ENCODE assay signal across 18 mouse cellular contexts in genomic region chr1:62687511-62687910, GRCm38 (mm10). TPM values are rescaled to one million over a fixed set of nuclear protein-coding genes. Genes with fewer than 3 reads are reported as not detected.
A peak's percentile ranks its signal among the peaks of the same experiment; 100 is the strongest.
DNase-seq lines count a peak whose midpoint lies in the region; ATAC-seq lines count a peak whose summit lies in the region.
"Had no signal": no experiment of that assay in that cellular context is flagged by ENCODE, and none has a peak within 500 bp of the region (broad histone marks: within the 10 kb centered on the region; RNA-seq: fewer than 3 reads in every experiment).

No protein-coding gene starts in this region.

- H3K27ac ChIP-seq in kidney, embryonic 14.5 days (ENCODE audit: low read depth, low read length) = no peak overlapping the region
- H3K27ac ChIP-seq: gastrocnemius, adult 2 months; heart, adult 2 months; hindbrain, embryonic 12.5 days; intestine, embryonic 15.5 days; limb, embryonic 12.5 days; midbrain, embryonic 15.5 days had no signal

- H3K9ac ChIP-seq in kidney, embryonic 14.5 days (ENCODE audit: low read depth, low read length) = no peak overlapping the region
- H3K9ac ChIP-seq: hindbrain, embryonic 12.5 days; intestine, embryonic 15.5 days; limb, embryonic 12.5 days; midbrain, embryonic 15.5 days had no signal

- 76% methylated on average over 8 of the region's 8 CpGs for WGBS in kidney, embryonic 14.5 days

- no peaks in the 10 kb centered on the region for H3K27me3 ChIP-seq in kidney, embryonic 14.5 days (ENCODE audit: control insufficient read depth, insufficient read depth, low read length)
- H3K27me3 ChIP-seq: CH12.LX; hindbrain, embryonic 12.5 days; intestine, embryonic 15.5 days; midbrain, embryonic 15.5 days had no signal

- no peaks in the 10 kb centered on the region for H3K36me3 ChIP-seq in kidney, embryonic 14.5 days (ENCODE audit: control insufficient read depth, insufficient read depth, low read length)
- H3K36me3 ChIP-seq: hindbrain, embryonic 12.5 days; intestine, embryonic 15.5 days; limb, embryonic 12.5 days; midbrain, embryonic 15.5 days had no signal

- peak; percentile 97 for ATAC-seq in frontal cortex, adult (ENCODE audit: low TSS enrichment)
- no peak for ATAC-seq in kidney, embryonic 14.5 days (ENCODE audit: low FRiP score, low TSS enrichment)
- ATAC-seq: intestine, embryonic 15.5 days; midbrain, embryonic 15.5 days had no signal

- H3K4me3 ChIP-seq in kidney, embryonic 14.5 days (ENCODE audit: low read length) = no peak overlapping the region
- H3K4me3 ChIP-seq: gastrocnemius, adult 2 months; heart, adult 2 months; hindbrain, embryonic 12.5 days; intestine, embryonic 15.5 days; limb, embryonic 12.5 days; midbrain, embryonic 15.5 days had no signal

- no peaks in the 10 kb centered on the region for H3K4me1 ChIP-seq in kidney, embryonic 14.5 days (ENCODE audit: control insufficient read depth, insufficient read depth, low read length)
- H3K4me1 ChIP-seq: intestine, embryonic 15.5 days had no signal

- intact Hi-C loops in left cerebral cortex, postnatal 36 days (cut with DNase I) = no loop called here

- H3K9me3 ChIP-seq in kidney, embryonic 14.5 days (ENCODE audit: control insufficient read depth, low read length) = no peaks in the 10 kb centered on the region
- H3K9me3 ChIP-seq: hindbrain, embryonic 12.5 days; intestine, embryonic 15.5 days; limb, embryonic 12.5 days; midbrain, embryonic 15.5 days had no signal

- no peak overlapping the region for H3K4me2 ChIP-seq in kidney, embryonic 14.5 days (replicated peaks; ENCODE audit: low read depth, low read length)
- H3K4me2 ChIP-seq: hindbrain, embryonic 12.5 days; intestine, embryonic 15.5 days; limb, embryonic 12.5 days; midbrain, embryonic 15.5 days had no signal

- DNase-seq in frontal cortex, postnatal 10 days (ENCODE audit: low spot score in 2 of 2) = no peak
- DNase-seq in lung, postnatal 10 days = peak; percentile 32
- DNase-seq in lung, postnatal 25 days (ENCODE audit: low spot score) = no peak
- peak; percentile 69 to 86 for DNase-seq in frontal cortex, postnatal 36 days (ENCODE audit: low spot score in 2 of 2)
- peak; percentile 72 for DNase-seq in left cerebral cortex, postnatal 36 days (ENCODE audit: low spot score in 2 of 2)
- DNase-seq in retina, postnatal 1 day = no peak
- DNase-seq: cerebellum, postnatal 14 days; gastrocnemius, adult 2 months; heart, adult 2 months; kidney, postnatal 10 days; thymus, postnatal 36 days had no signal

RNA-seq across cellular contexts. Expression of gene Nrp2, which starts 15.6 kb away (rescaled TPM):
- total RNA-seq in left cerebral cortex, postnatal 36 days (2021) = 10 to 100 TPM; 19.0 to 39.3 TPM
- polyA plus RNA-seq in kidney, embryonic 14.5 days (2014; fragmentation: Nextera tagmentation; extraction: Ambion mirVana) = 5.5 and 7.1 TPM in 2 replicates

Comparison
In these comparisons a context has a peak if more than half of its experiments do, and no peak if none do; other contexts are left out.
1. DNase-seq: peak in lung, postnatal 10 days (single experiment), frontal cortex, postnatal 36 days (2 of 2) and left cerebral cortex, postnatal 36 days (2 of 2); none in frontal cortex, postnatal 10 days (0 of 2), lung, postnatal 25 days (single experiment) and retina, postnatal 1 day (single experiment).